Mouse (Mus musculus) CH12.LX (cell line): ENCODE measurements around the gene Rgs12. TPM values are rescaled to one million over a fixed set of nuclear protein-coding genes. Genes with fewer than 3 reads are reported as not detected.

Source experiments
- DNase-seq: peaks from one replicate; pipeline ENCODE4 v3.0.0-alpha.2; 2013; ENCODE audit errors: extremely low read depth
- H3K27ac ChIP-seq: 2 replicates; pipeline ENCODE4 v1.5.1; 2012; ENCODE audit warnings: low read depth, mild to moderate bottlenecking, control low read depth, moderate library complexity; ENCODE audit not compliant: insufficient read depth
- H3K27me3 ChIP-seq: replicated peaks from 2 replicates; pipeline ENCODE3; 2012; ENCODE audit warnings: inconsistent platforms
- H3K36me3 ChIP-seq, 2 experiments: replicated peaks in 1 of 2; 2 replicates each; pipeline versions ENCODE3 to v1.6.1; 2012; ENCODE audit warnings: inconsistent platforms in 1 of 2, low read length in 1 of 2, mild to moderate bottlenecking in 1 of 2, mixed read lengths in 1 of 2, moderate library complexity in 1 of 2; ENCODE audit not compliant: control insufficient read depth in 1 of 2, insufficient read depth in 1 of 2
- H3K4me1 ChIP-seq, 2 experiments: 2 replicates each; pipeline ENCODE4 v1.6.1; 2012; ENCODE audit warnings: inconsistent platforms in 1 of 2, moderate library complexity in 1 of 2; ENCODE audit not compliant: insufficient read depth in 2 of 2, control insufficient read depth in 1 of 2
- H3K4me2 ChIP-seq: 2 replicates; pipeline ENCODE4 v1.6.1; 2012; ENCODE audit warnings: low read depth, mild to moderate bottlenecking, control low read depth; ENCODE audit not compliant: poor library complexity, insufficient read depth, severe bottlenecking
- H3K4me3 ChIP-seq, 3 experiments: fragments of 150-350 bp in 1 of 3; sonication (generic) in 1 of 3; replicated peaks in 1 of 3; 2 replicates each; pipeline versions ENCODE3 to v1.5.1; 2011 to 2012; ENCODE audit warnings: low read depth in 2 of 3, low read length in 2 of 3, mild to moderate bottlenecking in 2 of 3, moderate library complexity in 2 of 3, control low read depth in 1 of 3, improper control_type of control experiment in 1 of 3, inconsistent platforms in 1 of 3, mixed read lengths in 1 of 3; ENCODE audit not compliant: poor library complexity in 1 of 3
- H3K79me2 ChIP-seq: replicated peaks from 2 replicates; pipeline ENCODE4 v1.6.1; 2012; ENCODE audit warnings: mild to moderate bottlenecking, moderate library complexity; ENCODE audit not compliant: control insufficient read depth, poor library complexity, insufficient read depth, severe bottlenecking; ENCODE audit errors: extremely low read depth
- H3K9ac ChIP-seq: 2 replicates; pipeline ENCODE4 v1.6.1; 2012; ENCODE audit warnings: low read depth, mild to moderate bottlenecking, control low read depth, moderate library complexity; ENCODE audit not compliant: insufficient read depth
- H3K9me3 ChIP-seq: replicated peaks from 2 replicates; pipeline ENCODE3; 2012; ENCODE audit warnings: low read length, inconsistent platforms, mixed read lengths
- CHD2 ChIP-seq: IDR thresholded peaks from 2 replicates; pipeline ENCODE4 v1.6.1; 2011; ENCODE audit warnings: low read length, improper control_type of control experiment
- E2F4 ChIP-seq: IDR thresholded peaks from 2 replicates; pipeline ENCODE4 v1.6.1; 2011; ENCODE audit warnings: low read depth, low read length, improper control_type of control experiment; ENCODE audit not compliant: insufficient replicate concordance
- EP300 ChIP-seq: IDR thresholded peaks from 2 replicates; pipeline ENCODE4 v1.6.1; 2011; ENCODE audit warnings: low read length, improper control_type of control experiment
- HCFC1 ChIP-seq: IDR thresholded peaks from 2 replicates; pipeline ENCODE4 v1.6.1; 2012; ENCODE audit warnings: low read depth, mild to moderate bottlenecking, inconsistent platforms, low read length, improper control_type of control experiment
- IRF4 ChIP-seq: IDR thresholded peaks from 2 replicates; pipeline ENCODE4 v1.6.1; 2014; ENCODE audit warnings: low read depth, mild to moderate bottlenecking, inconsistent platforms, low read length, improper control_type of control experiment
- JUN ChIP-seq: IDR thresholded peaks from 2 replicates; pipeline ENCODE4 v1.6.1; 2011; ENCODE audit warnings: low read depth, mild to moderate bottlenecking, low read length, improper control_type of control experiment, moderate library complexity; ENCODE audit not compliant: insufficient read depth
- KAT2A ChIP-seq: IDR thresholded peaks from 2 replicates; pipeline ENCODE4 v1.6.1; 2012; ENCODE audit warnings: low read length, improper control_type of control experiment, inconsistent platforms; ENCODE audit not compliant: insufficient replicate concordance
- MAFK ChIP-seq: IDR thresholded peaks from 2 replicates; pipeline ENCODE4 v1.6.1; 2011; ENCODE audit warnings: low read length, improper control_type of control experiment; ENCODE audit not compliant: insufficient replicate concordance
- MAZ ChIP-seq: IDR thresholded peaks from 2 replicates; pipeline ENCODE4 v1.6.1; 2012; ENCODE audit warnings: low read depth, mild to moderate bottlenecking, inconsistent platforms, low read length, improper control_type of control experiment, moderate library complexity
- MYC ChIP-seq: IDR thresholded peaks from 2 replicates; pipeline ENCODE4 v1.6.1; 2011; ENCODE audit warnings: low read depth, mild to moderate bottlenecking, improper control_type of control experiment, low read length
- NELFE ChIP-seq: IDR thresholded peaks from 2 replicates; pipeline ENCODE4 v1.6.1; 2011; ENCODE audit warnings: low read depth, low read length, improper control_type of control experiment
- NRF1 ChIP-seq: IDR thresholded peaks from 2 replicates; pipeline ENCODE4 v1.6.1; 2014; ENCODE audit warnings: low read depth, mild to moderate bottlenecking, inconsistent platforms, low read length, improper control_type of control experiment, moderate library complexity
- POLR2A ChIP-seq: IDR thresholded peaks from 2 replicates; pipeline ENCODE4 v1.6.1; 2011; ENCODE audit warnings: low read depth, mild to moderate bottlenecking, improper control_type of control experiment, low read length
- POLR2AphosphoS2 ChIP-seq: IDR thresholded peaks from 2 replicates; pipeline ENCODE4 v1.6.1; 2011; ENCODE audit warnings: low read depth, low read length, improper control_type of control experiment
- RAD21 ChIP-seq: IDR thresholded peaks from 2 replicates; pipeline ENCODE4 v1.6.1; 2011; ENCODE audit warnings: low read depth, mild to moderate bottlenecking, low read length, improper control_type of control experiment, moderate library complexity
- RCOR1 ChIP-seq: conservative IDR thresholded peaks from 2 replicates; pipeline ENCODE4 v1.6.1; 2012; ENCODE audit warnings: low read depth, mild to moderate bottlenecking, inconsistent platforms, low read length, improper control_type of control experiment
- TBP ChIP-seq: conservative IDR thresholded peaks from 2 replicates; pipeline ENCODE4 v1.6.1; 2011; ENCODE audit warnings: low read depth, low read length, improper control_type of control experiment
- TCF12 ChIP-seq: IDR thresholded peaks from 2 replicates; pipeline ENCODE4 v1.6.1; 2014; ENCODE audit warnings: low read depth, mild to moderate bottlenecking, inconsistent platforms, low read length, improper control_type of control experiment
- UBTF ChIP-seq: IDR thresholded peaks from 2 replicates; pipeline ENCODE4 v1.6.1; 2012; ENCODE audit warnings: low read depth, mild to moderate bottlenecking, inconsistent platforms, low read length, improper control_type of control experiment, moderate library complexity
- ZC3H11A ChIP-seq: IDR thresholded peaks from 2 replicates; pipeline ENCODE4 v1.6.1; 2012; ENCODE audit warnings: low read depth, mild to moderate bottlenecking, inconsistent platforms, low read length, improper control_type of control experiment
- ZNF384 ChIP-seq: IDR thresholded peaks from 2 replicates; pipeline ENCODE4 v1.6.1; 2012; ENCODE audit warnings: low read depth, low read length, improper control_type of control experiment, inconsistent platforms
- dilution Hi-C: fragments of 300-500 bp; cut with MboI; formaldehyde crosslinking; loops from 2 replicates; pipeline ENCODE4 v1.14.3; 2020; ENCODE audit warnings: low sequenced_read_pairs; ENCODE audit not compliant: extremely low pct_unique_long_range_greater_than_20kb, extremely low pct_ligation_motif_present
- in situ Hi-C: fragments of 300-500 bp; cut with MboI; formaldehyde crosslinking; loops from 3 replicates; pipeline ENCODE4 v1.14.3; 2019; ENCODE audit warnings: low sequenced_read_pairs, low pct_ligation_motif_present, low pct_unique_long_range_greater_than_20kb, mixed read lengths
- polyA plus RNA-seq: library from polyadenylated mRNA; unstranded; fragments of >175 nt; gene quantifications from 2 replicates; pipeline ENCODE4 v1.2.1, GENCODE M21; 2012; ENCODE audit warnings: low read depth; ENCODE audit not compliant: insufficient read length
- total RNA-seq, 2 experiments: library from RNA; depleted of rRNA; stranded (reverse); fragments of 300-350 nt in 1 of 2; fragments of >200 nt in 1 of 2; gene quantifications; 2 replicates each; pipeline ENCODE4 v1.2.3; 2012 to 2014

The Rgs12 gene
- total and polyA plus RNA-seq, 3 experiments, result 6.8 to 9.8 (median 8.1) TPM

DNA sequence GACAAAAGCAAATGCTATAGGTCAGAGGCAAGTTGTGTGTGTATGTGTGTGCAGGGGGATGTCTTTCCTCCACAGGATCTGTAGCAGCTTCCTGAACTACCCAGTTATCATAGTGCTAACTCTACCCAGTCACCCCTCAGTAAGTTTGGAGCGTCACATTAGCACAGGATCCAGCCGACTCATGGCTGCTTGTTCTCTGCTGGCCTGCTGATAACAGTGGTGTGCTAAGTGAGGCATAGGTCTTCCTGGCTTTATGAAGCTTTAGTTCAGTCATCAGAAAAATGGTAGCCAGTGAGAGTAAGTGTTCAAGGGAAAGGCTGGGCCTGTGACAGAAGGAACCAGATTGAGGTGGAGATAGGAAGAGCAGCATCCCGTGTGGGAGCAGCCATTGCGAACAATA is 25.3 kb upstream of the Rgs12 start:
- Histone ChIP-seq H3K9ac (no peak overlapping the region), H3K4me3 (no peak overlapping the region), H3K4me1 (peaks cover 3 to 12% of the 10 kb centered on the region in 2 experiments; a peak in 2 of 4 replicates), H3K27ac (no peak overlapping the region), H3K36me3 (peaks cover 6 to 36% of the 10 kb centered on the region in 2 experiments), H3K9me3 (no peaks in the 10 kb centered on the region), H3K79me2 (no peaks in the 10 kb centered on the region), H3K4me2 (no peak overlapping the region), H3K27me3 (no peaks in the 10 kb centered on the region)
- TF ChIP-seq IRF4 (no peak), KAT2A (no peak), POLR2A (no peak), POLR2AphosphoS2 (no peak), TBP (no peak)
- in situ Hi-C loops, result no loop called here
- dilution Hi-C loops, result no loop called here
- DNase-seq, result no peak

DNA sequence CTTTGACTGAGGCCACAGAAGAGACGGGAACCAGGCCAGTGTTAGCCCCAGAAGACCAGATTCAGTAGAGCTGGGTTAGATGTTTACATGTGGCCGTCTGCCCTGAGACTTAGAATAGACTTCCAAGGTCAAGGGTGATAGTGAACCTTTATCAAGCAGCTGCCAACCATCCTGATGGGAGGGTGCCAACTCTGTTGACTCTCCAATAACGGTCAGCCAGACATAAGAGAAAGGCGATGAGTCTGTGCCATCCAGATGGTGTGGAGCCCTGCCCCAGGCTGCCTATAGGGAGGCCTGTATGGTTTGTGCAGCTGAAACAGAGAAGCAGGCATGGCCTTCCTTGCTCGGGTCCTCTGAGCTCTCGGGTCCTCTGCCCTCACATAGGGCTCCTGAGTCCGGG is 24.7 kb upstream of the Rgs12 start:
- no peak overlapping the region for H3K9ac ChIP-seq
- no peak overlapping the region for H3K4me3 ChIP-seq
- no peak overlapping the region for H3K27ac ChIP-seq
- no peak overlapping the region for H3K4me2 ChIP-seq
- peaks cover 6 to 36% of the 10 kb centered on the region in 2 experiments for H3K36me3 ChIP-seq
- H3K9me3 ChIP-seq, result no peaks in the 10 kb centered on the region
- H3K27me3 ChIP-seq, result no peaks in the 10 kb centered on the region
- in situ Hi-C loops, result no loop called here
- no peak for DNase-seq
- H3K4me1 ChIP-seq, result peaks cover 3 to 12% of the 10 kb centered on the region in 2 experiments; a peak in 2 of 4 replicates
- no peaks in the 10 kb centered on the region for H3K79me2 ChIP-seq
- TF ChIP-seq EP300 (no peak), NRF1 (no peak), ZC3H11A (no peak), CHD2 (no peak), UBTF (no peak), MAZ (no peak), TBP (no peak), TCF12 (no peak), MYC (no peak), NELFE (no peak), POLR2A (no peak), JUN (no peak), ZNF384 (no peak), HCFC1 (no peak), MAFK (no peak), RAD21 (no peak), RCOR1 (no peak), E2F4 (no peak)
- dilution Hi-C loops, result no loop called here
